Mouse (Mus musculus) right cerebral cortex, postnatal 10 days (tissue): Measurements from ENCODE around the gene Vmn1r6.
"Not testable (repeated sequence)": the region's sequence is repeated elsewhere in the genome, so short reads cannot be mapped to it uniquely, and the experiment has no call there.

Experiments used
- DNase-seq, 2 experiments: peaks; one replicate each; pipeline ENCODE4 v3.0.0; 2021; ENCODE audit warnings: low spot score in 2 of 2

Gene Vmn1r6

DNA sequence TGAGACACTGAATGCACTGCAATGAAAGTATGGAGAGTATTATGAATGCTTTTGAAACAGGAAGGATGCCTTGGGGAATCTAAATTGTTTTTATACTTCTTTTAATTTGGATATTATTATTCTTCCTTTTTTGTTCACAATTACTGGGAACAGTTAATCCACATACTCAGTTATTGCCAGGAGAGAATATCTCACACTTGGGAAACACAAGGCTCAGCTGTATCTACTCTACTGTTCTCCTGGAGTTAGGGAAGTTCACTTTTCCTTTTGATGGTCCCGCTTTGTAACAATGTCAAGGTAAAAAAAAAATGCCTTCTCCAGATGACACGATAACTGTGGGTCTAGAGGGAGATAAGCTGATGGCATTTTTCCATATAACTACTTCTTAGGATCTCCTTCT is at the start of gene Vmn1r6:
TSS of gene Vmn1r6 (plus strand) at position 301 of the 400 bp plus-strand sequence.
- no peak for DNase-seq

DNA sequence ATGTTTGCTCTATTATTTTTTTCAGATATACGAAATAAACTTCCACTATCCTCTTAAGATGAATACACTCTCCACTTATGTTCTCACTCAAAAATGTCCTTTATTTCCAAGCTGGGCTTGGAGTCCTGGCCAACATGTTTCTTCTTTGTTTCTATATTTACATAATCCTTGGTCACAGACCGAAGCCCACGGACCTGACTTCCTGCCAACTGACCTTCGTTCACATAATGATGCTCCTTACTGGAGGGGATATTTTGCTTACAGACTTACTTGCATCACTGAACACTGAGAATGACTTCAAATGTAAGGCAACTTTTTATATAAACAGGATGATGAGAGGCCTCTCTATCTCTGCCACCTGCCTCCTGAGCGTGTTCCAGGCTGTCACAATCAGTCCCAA is 40.6 kb upstream of the Vmn1r6 start:
- DNase-seq = no peak

DNA sequence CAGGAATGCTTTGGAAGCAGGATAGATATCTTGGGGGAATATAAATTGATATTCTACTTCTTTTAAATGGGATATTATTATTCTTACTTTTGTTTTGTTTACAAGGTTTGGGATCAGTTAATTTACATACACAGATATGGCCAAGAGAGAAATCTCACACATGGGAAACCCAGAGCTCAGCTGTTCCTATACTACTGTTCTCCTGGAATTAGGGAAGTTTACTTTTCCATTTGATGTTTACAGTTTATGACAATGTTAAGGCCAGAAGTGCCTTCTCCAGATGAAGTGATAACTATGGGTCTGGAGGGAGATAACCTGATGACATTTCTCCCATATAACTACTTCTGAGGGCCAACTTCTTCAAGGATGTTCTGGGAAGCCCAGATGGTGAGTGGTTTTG is 27.1 kb upstream of the Vmn1r6 start, which contains the start of gene Vmn1r5:
TSS of gene Vmn1r5 (plus strand) at position 301 of the 400 bp plus-strand sequence.
- DNase-seq = no peak

DNA sequence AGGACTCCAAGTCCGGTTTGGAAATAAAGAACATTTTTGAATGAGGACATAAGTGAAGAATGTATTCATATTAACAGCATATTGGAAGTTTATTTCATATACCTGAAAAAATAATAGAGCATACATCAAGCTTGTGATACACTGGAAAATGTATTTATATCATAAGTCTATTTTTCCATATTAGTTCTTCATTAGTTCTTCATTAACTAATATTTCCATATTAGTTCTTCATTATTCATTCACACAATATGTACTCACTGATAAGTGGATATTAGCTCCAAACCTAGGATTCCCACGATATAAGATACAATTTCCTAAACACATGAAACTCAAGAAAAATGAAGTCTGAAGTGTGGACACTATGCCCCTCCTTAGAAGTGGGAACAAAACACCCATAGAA is 28.2 kb downstream of the Vmn1r6 start, which contains the start of gene Vmn1r7:
TSS of gene Vmn1r7 (minus strand) at position 101 of the 400 bp plus-strand sequence.
- not testable (repeated sequence) for DNase-seq

DNA sequence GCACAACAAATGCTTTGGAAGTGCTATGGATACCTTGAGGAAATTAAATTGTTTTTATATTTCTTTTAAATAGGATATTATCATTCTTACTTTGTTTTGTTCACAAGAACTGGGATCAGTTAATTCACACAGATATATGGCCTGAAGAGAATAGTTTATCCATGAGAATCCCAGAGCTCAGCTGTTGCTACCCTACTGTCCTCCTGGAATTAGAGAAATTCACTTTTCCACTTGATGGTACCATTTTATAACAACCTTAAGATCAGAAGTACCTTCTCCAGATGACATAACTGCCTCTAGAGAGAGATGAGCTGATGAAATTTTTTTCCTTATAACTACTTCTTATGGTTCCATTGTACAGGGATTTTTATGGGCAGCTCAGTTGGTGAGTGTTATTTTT is 34.9 kb downstream of the Vmn1r6 start, which contains the start of gene Vmn1r8:
TSS of gene Vmn1r8 (plus strand) at position 301 of the 400 bp plus-strand sequence.
- no peak for DNase-seq

DNA sequence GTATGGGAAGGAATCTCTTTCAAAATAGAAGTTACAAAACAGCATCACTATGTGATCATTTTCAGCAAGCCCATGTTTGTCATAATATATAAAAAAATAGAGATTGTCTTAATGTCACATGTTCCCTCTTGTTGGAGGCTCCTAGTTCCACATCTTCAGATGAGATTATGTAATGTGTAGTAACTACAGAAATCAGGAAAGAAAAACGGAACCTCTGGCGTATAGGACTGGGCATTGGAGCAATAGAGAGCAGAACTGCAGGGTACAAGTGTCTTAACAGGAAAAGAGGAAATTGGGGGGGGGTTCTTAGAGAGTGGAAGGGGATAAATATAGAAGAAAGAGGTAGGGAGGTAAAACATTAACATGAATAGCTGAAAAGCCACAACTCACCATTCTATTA is 37.6 kb downstream of the Vmn1r6 start:
- DNase-seq = no peak
